Mouse (Mus musculus) embryonic fibroblast, embryonic 13.5 days (primary cell): ENCODE results near the gene Olfr1441. TPM values are rescaled to one million over a fixed set of nuclear protein-coding genes. Genes with fewer than 3 reads are reported as not detected.

Experiments used
- H3K27ac ChIP-seq: 2 replicates; pipeline ENCODE4 v1.5.1; 2012; ENCODE audit warnings: low read length, control low read depth, inconsistent platforms; ENCODE audit not compliant: insufficient read depth
- H3K4me1 ChIP-seq: 2 replicates; pipeline ENCODE4 v1.6.1; 2011; ENCODE audit warnings: low read length; ENCODE audit not compliant: control insufficient read depth, insufficient read depth
- H3K4me3 ChIP-seq: 2 replicates; pipeline ENCODE4 v1.5.1; 2011; ENCODE audit warnings: mild to moderate bottlenecking, control low read depth, low read length; ENCODE audit not compliant: insufficient read depth
- CTCF ChIP-seq: IDR thresholded peaks from 2 replicates; pipeline ENCODE4 v1.5.1; 2011; ENCODE audit warnings: mild to moderate bottlenecking, control low read depth, low read length, moderate library complexity, borderline replicate concordance; ENCODE audit not compliant: insufficient read depth
- POLR2A ChIP-seq: IDR thresholded peaks from 2 replicates; pipeline ENCODE4 v1.6.1; 2011; ENCODE audit warnings: low read depth, mild to moderate bottlenecking, control low read depth, low read length, moderate library complexity
- polyA plus RNA-seq: library from polyadenylated mRNA; stranded (reverse); fragments of >200 nt; gene quantifications from 2 replicates; pipeline ENCODE4 v1.2.4, GENCODE M21; 2011; ENCODE audit warnings: low read depth; ENCODE audit not compliant: missing spikeins, insufficient read length

The Olfr1441 gene
- polyA plus RNA-seq, 1 experiment: not detected

DNA sequence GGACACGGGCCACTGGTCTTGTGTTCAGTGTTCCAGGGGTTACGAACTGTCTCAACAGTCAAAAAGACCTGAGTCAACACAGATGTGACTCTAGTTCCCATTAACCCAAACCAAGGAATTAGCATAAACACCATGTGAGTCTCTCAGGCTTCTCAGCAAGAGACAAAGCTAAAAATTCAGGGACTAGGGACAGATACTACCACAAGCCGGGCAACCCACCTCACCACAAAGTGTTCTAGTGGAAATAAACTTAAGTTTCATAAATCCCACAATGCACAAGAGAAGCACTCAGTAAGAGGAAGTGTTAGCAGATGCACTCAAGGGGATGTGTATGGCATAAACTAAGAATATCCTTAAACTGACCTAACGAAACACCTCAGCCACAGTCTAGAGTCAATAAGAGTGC lies 17.8 kb downstream of the Olfr1441 start:
- TF ChIP-seq POLR2A: no peak
- TF ChIP-seq CTCF: no peak
- H3K4me1 ChIP-seq: no peaks in the 10 kb centered on the region
- no peak overlapping the region for H3K4me3 ChIP-seq
- no peak overlapping the region for H3K27ac ChIP-seq

- Histone ChIP-seq H3K4me3 (no peak overlapping the region), H3K4me1 (no peaks in the 10 kb centered on the region), H3K27ac (no peak overlapping the region)
- no peak for TF ChIP-seq CTCF
- no peak for TF ChIP-seq POLR2A
Measured at GRCm38 (mm10) chr19:12435750-12436524, 18.7 kb downstream of the Olfr1441 start.

DNA sequence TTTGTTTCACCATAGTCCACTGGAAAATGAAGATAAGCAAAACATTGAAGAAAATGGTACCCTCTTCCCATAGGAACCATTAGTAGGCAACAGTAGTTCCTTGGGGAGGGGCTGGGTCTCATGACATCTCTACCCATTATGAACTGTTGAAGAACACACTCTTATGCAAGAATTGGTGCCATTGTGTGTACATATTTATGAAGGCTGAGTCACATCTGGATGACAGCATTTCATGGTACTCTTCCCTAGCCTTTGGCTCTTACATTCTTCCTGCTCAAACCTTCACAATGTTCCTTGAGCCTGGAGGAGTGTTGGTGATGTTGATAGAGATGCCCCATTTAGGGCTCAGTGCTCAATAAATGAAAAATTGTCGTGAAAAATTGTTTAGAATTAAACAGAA lies 22.3 kb downstream of the Olfr1441 start:
- Histone ChIP-seq H3K4me3 (no peak overlapping the region), H3K27ac (no peak overlapping the region), H3K4me1 (no peaks in the 10 kb centered on the region)
- no peak for TF ChIP-seq CTCF
- TF ChIP-seq POLR2A: no peak

- TF ChIP-seq POLR2A (no peak), CTCF (no peak)
- no peak overlapping the region for H3K4me3 ChIP-seq
- H3K27ac ChIP-seq: no peak overlapping the region
- H3K4me1 ChIP-seq: no peaks in the 10 kb centered on the region
Measured at GRCm38 (mm10) chr19:12440103-12440725, 23.0 kb downstream of the Olfr1441 start.

DNA sequence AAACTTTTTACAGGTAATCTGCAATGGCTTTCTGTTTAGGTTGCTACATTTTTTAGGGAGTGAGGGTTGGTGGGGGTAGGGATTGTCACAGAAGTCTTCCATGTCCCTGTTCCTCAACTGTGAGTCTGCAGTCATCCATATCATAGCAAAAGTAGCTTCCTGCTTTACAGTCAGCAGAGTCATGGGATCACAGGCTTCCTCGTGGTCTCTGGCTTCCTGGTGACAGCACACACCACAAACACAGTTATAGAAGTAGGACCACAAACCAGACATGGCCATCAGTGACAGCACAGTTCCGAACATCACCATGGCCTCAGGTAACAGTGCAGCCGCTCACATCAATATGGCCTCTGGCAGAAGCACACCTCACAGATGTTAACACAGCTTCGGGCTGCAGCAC lies 25.3 kb downstream of the Olfr1441 start:
- Histone ChIP-seq H3K4me3 (no peak overlapping the region), H3K27ac (no peak overlapping the region), H3K4me1 (no peaks in the 10 kb centered on the region)
- no peak for TF ChIP-seq CTCF
- TF ChIP-seq POLR2A: no peak

DNA sequence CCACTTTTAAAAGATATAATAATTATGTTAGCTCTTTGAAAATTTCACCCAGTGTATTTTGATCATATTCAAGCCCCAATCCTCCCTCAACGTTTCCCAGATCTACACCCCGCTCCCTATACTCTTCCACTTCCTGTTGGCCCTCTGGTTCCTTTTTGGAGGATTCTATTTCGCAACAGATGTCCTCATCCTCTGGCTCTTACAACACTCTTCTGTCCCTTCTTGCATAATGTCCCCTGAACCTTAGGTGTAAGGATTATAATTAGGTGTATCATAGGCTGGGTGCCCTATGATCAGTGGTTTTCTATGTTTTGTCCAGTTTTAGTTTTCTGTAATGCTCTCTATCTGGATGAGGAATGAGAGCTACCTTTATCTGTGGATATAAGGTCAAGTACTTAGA lies 27.8 kb downstream of the Olfr1441 start:
- Histone ChIP-seq H3K27ac (no peak overlapping the region), H3K4me3 (no peak overlapping the region), H3K4me1 (no peaks in the 10 kb centered on the region)
- TF ChIP-seq POLR2A (no peak), CTCF (no peak)

- Histone ChIP-seq H3K4me1 (no peaks in the 10 kb centered on the region), H3K27ac (no peak overlapping the region), H3K4me3 (no peak overlapping the region)
- no peak for TF ChIP-seq POLR2A
- TF ChIP-seq CTCF: no peak
Measured at GRCm38 (mm10) chr19:12457401-12458066, 40.3 kb downstream of the Olfr1441 start.

DNA sequence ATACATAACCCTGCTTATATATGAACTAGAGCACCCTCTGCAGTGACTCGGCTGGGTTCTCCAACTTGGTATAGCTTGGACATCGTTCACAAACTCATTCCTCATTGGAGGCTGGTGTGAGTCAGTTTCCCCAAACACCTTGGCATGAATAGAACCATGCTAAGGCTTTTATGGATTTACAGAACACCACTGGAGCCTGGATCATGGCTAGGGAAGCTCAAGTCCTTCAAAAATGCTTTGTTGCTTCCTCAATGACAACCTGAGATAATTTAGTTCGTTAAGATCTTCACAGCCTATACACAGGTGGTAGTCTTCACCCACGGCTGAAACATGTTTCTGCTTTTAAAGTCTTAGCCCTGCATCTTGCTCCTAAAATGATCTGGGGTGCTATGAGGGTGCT lies 42.3 kb downstream of the Olfr1441 start:
- TF ChIP-seq CTCF: no peak
- TF ChIP-seq POLR2A: no peak
- H3K4me1 ChIP-seq: peaks cover 4% of the 10 kb centered on the region

DNA sequence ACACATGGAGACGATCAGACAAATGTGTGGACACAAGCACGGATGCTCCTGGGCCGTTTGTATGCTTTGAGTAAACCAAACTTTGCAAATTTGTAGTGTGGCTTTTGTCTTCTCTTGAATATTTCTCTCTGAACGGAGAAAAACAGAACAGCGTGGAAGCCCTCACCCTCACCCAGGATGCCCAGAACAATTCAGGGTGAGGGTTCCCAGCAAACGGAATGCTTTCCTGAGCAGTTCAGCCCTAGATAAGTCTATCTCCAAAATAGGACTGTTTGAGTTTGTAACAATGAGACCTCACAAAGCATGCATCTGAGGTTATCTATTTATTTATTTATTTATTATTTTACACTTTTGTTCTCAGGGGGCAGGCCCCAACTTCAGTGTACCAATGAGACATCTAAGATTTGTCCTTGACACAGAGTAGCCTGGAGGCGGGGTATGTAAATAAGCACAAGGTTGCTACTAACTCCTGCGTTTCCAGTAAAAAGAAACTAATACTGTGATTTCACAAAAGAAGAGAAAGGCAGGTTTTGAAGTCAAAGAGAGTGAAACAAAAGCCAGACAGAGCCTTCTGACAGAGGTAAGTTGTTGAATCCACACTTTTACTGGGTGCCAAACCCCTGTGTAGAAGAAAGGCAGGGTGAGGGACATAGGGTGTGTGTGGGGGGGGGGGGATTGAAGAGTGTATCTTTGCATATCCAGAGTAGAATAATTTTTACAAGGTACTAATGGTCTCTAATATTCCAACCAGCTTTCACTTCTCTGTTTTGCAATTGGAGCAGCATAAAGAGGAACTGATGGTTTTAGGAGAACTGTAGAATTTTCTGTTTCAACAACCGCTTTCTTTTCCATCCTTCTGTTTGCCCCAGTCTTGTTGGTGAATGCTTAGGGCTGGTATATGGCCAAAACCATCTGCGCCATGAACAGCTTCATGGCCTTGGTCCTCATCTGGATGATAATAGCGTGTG lies 43.3 kb downstream of the Olfr1441 start, which contains the start of gene Mpeg1:
TSS of gene Mpeg1 (plus strand) at position 498 of the 968 bp plus-strand sequence.
- peaks cover 4% of the 10 kb centered on the region for H3K4me1 ChIP-seq
- TF ChIP-seq POLR2A (no peak), CTCF (no peak)
- H3K4me3 ChIP-seq: no peak within 1 kb of the TSS
- no peak within 1 kb of the TSS for H3K27ac ChIP-seq

More for the DNA sequence above, 42.3 kb downstream of the Olfr1441 start:
- Histone ChIP-seq H3K4me3 (no peak overlapping the region), H3K27ac (no peak overlapping the region)
